Mouse (Mus musculus) neural tube, embryonic 10.5 days (tissue): ENCODE data around the gene Cse1l.

ENCODE experiments used
- DNase-seq: peaks from one replicate; pipeline ENCODE4 v3.0.0-alpha.2; 2017; ENCODE audit warnings: low spot score; ENCODE audit errors: extremely low spot score

The Cse1l gene

GRCm38 (mm10) chr2:166905711-166906522 is at the start of gene Cse1l:
TSS of gene Cse1l (plus strand) at chr2:166906040.
- DNase-seq, result peak; percentile 100

- DNase-seq, result no peak
Measured at GRCm38 (mm10) chr2:166856366-166856765, 49.5 kb upstream of the Cse1l start.

DNA sequence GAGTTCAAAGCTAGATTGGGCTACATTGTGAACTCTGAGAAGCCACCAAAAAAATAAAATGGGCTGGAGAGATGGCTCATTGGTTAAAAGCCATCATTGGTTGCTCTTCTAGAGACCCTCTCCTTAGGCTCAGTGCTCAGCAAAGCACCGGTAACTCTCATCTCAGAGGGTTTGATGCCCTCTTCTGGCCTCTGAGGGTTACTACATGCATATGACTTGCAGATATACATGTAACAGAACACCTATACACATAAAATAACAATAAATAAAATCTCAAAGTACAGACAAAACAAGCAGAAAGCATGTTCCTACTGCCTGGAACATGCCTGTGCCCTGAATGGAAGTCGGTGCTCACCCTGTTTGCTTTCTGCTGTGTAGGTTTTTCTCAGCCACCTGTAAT is 48.7 kb upstream of the Cse1l start:
- no peak for DNase-seq

DNA sequence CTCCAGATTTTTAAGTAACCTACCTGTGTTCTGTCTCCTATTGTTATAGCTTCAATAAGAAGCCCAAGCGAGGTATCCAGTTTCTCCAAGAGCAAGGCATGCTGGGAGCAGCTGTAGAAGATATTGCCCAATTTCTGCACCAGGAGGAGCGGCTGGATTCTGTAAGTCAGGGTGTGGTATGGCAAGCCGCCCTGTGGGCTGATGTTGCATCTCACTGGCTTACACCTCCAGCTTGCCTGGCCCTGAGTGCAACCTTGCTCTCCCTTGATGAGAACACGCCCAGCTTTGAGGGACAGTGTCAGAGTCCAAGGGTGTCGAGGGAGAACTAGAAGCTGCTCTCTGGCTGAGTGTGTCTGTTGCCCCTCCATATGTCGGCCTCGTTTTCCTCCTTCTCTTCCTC is 46.6 kb upstream of the Cse1l start:
- no peak for DNase-seq

GRCm38 (mm10) chr2:166862505-166862904 is 43.3 kb upstream of the Cse1l start:
- no peak for DNase-seq

- no peak for DNase-seq
Measured at GRCm38 (mm10) chr2:166865476-166865875, 40.4 kb upstream of the Cse1l start.

- no peak for DNase-seq
Measured at GRCm38 (mm10) chr2:166870271-166870865, 35.5 kb upstream of the Cse1l start.

DNA sequence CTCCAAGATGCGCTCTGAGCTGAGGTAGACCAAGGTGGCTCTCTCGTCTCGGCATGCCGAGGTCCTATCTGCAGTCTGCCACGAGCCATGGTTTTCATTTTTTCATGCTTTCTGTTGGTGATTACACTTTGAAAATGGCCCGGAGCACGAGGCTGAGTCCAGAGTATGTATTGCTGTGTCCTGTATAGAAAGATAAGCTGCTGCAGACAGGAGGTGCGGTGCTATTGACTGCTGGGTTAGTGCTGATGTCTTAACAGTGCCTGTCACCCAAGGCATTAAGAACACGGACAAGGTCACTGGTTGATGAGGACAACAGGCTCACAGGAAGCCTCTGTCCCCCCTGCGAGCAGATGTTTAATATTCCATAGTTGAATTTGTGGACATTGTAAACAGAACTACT is 34.9 kb upstream of the Cse1l start:
- DNase-seq, result no peak

GRCm38 (mm10) chr2:166874675-166875280 is 31.1 kb upstream of the Cse1l start:
- no peak for DNase-seq

GRCm38 (mm10) chr2:166875561-166875960 is 30.3 kb upstream of the Cse1l start:
- DNase-seq, result no peak

GRCm38 (mm10) chr2:166876331-166876730 is 29.5 kb upstream of the Cse1l start:
- no peak for DNase-seq

- no peak for DNase-seq
Measured at GRCm38 (mm10) chr2:166885066-166885465, 20.8 kb upstream of the Cse1l start.

GRCm38 (mm10) chr2:166885619-166886018 is 20.2 kb upstream of the Cse1l start:
- no peak for DNase-seq

DNA sequence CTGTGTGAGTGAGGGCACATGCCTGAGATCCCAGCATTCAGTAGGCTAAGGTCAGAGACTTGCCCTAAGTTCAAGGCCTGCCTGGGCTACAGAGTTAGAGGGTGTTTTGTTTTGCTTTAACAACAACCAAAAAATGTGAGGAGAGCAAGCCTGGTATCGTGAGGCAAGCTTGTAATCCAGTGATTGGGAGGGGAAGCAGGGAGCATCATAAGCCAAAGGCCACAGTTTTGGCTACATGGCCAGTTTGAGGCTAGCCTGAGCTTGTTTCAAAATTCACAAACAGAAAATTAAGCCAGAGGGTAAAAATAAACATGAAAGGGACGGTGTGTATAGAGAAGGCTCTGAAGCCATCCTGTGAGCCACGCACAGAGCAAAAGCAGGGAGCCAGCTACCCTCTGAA is 19.6 kb upstream of the Cse1l start:
- no peak for DNase-seq

GRCm38 (mm10) chr2:166887816-166888215 is 18.0 kb upstream of the Cse1l start:
- DNase-seq, result peak; percentile 19

GRCm38 (mm10) chr2:166891366-166891880 is 14.4 kb upstream of the Cse1l start:
- no peak for DNase-seq

- DNase-seq, result no peak
Measured at GRCm38 (mm10) chr2:166892158-166892680, 13.6 kb upstream of the Cse1l start.

DNA sequence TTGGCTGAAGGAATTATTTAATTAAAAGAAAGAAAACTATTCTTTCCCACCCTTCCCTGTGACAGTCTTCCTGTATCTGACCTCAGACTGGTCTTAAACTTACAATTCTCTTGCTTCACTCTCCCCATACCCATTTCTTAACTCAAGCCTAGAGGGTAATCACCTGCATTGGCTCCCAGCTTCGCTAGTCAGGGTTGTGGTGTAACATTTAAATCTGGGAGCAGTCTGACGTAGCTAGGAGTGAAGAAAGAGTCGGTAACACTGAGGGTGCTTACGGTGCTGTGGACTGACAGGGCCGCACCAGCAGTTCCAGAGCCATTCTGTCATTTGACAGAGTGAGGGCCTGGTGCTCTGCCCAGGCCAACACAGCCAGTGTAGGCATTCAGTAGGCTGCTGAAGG is 12.8 kb upstream of the Cse1l start:
- no peak for DNase-seq

DNA sequence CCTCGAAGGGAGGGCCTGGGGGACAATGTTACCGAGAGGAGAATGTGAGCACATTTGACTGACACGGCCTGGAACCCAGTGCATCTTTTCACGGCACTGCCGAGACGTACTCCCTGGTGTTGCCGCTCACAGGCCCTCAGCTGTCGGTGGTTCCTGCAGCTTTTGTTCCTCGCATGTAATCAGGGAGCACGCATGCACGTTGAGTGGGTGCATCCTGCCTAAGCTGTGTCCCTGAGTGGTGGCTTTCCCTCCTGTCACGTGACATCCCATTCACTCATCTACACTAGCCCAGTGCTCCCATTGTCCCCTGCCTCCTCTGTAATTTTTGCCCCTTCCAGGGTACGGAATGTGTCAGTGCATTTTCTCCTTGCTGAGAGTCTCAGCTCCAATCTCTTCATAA is 9.5 kb upstream of the Cse1l start:
- DNase-seq, result no peak

GRCm38 (mm10) chr2:166896974-166897373 is 8.9 kb upstream of the Cse1l start:
- no peak for DNase-seq

GRCm38 (mm10) chr2:166899161-166899560 is 6.7 kb upstream of the Cse1l start:
- DNase-seq, result no peak

DNA sequence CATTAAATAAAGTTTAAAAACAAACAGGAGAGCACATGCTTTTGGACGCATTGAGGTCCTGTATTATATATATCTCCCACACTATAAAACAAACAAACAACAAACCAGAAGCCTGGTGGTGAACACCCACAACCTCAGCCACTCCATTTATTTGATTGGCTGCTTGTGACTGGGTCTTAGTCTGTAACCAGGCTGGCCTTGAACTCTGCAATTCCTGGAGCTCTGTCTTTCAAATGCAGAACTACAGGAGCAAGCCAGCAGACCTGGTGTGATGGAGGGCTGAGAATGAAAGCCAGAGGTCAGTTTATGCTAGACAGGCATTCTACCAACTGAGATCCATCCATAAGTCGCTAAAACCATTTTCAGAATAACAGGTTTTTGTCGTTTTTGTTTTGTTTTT is 6.1 kb upstream of the Cse1l start:
- no peak for DNase-seq
